Mouse (Mus musculus): Measurements from ENCODE around the gene Ubd.
"Not testable (repeated sequence)": the region's sequence is repeated elsewhere in the genome, so short reads cannot be mapped to it uniquely, and the experiment has no call there.

Ubd gene

DNA sequence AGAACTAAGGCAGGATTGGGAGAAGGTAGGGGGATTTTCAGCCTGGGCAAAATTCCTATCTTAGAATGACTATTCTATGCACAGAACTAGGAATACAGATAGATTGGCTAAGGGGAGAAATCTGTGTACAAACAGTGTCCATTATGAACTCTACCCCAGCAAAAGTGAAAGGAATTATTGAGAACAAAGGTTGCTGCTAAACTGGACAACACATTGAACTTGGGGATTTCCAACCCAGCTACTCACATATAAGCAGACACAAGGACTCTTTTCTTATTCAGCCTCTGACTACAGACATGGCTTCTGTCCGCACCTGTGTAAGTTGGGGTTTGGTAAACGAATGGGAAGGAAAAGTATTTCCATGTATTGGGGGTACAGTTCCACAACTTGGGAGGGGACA, at the start of gene Ubd:
Ubd (plus strand) TSS at position 237 of the 400 bp plus-strand sequence.
- no peak for DNase-seq (ENCODE audit: low spot score)

- DNase-seq (ENCODE audit: low spot score): no peak
Measured at GRCm38 (mm10) chr17:37161394-37161793, 32.3 kb upstream of the Ubd start, which contains the start of gene Olfr93. Gene Olfr93, minus strand, starts transcription at chr17:37161494.

GRCm38 (mm10) chr17:37185474-37185873, 8.2 kb upstream of the Ubd start:
- DNase-seq (ENCODE audit: low spot score): no peak

GRCm38 (mm10) chr17:37190711-37191110, 3.0 kb upstream of the Ubd start:
- DNase-seq (ENCODE audit: low spot score): peak; percentile 50

DNA sequence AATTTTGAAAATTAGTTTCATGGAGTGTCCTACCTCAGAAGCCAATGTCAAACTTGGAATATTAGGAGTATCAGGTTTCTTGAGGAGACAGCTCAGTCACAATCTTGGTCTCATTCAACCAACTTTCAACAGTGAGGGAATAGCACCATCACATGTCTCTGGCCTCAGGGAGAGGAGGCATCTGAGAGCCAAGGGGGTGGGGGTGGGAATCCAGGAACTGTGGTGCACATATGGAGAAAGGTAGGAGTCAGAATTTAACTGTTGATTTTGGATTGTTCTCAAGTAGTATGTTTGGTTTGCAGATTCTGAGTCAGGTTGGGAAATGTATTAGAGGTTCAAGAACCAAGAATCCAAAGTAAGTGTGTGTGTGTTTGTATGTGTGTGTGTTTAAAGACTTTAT, 660 bp upstream of the Ubd start:
- DNase-seq (ENCODE audit: low spot score): no peak

- no peak for DNase-seq (ENCODE audit: low spot score)
Measured at GRCm38 (mm10) chr17:37194782-37195181, 1.1 kb downstream of the Ubd start.

DNA sequence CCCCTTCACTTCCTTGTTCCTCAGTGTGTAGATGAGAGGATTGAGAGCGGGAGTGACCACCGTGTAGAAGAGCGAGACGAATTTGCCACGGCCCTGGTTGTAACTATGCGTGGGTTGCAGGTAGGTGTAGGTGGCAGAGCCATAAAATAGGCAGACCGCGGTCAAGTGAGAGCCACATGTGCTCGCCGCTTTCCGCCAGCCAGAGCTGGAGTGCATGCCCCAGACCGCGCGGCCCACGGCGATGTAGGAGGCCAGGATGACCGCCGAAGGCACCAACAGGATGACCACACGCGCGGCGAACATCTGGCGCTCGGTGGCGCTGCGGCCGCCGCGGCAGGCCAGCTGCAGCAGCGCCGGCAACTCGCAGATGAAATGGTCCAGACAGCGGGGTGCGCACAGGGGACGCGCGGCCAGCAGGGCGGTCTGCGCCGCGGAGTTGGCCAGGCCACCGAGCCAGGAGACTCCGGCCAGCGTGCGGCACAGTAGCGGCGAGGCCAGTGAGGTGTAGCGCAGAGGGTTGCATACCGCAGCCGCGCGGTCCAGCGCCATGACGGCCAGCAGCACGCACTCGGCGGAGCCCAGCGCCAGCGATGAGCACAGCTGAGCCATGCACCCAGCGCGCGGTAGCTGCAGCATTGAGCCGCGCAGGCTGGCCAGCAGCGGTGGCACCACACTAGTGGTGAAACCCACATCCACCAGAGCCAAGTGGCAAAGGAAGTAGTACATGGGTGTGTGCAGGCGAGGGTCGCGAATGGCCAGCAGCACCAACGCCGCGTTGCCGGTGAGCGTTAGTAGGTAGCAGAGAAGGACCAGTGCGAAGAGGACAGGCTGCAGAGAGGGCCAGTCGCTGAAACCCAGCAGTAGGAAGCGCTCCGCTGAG, 3.4 kb downstream of the Ubd start:
- DNase-seq (ENCODE audit: low spot score): no peak

- DNase-seq (ENCODE audit: low spot score): no peak
Measured at GRCm38 (mm10) chr17:37200894-37201293, 7.2 kb downstream of the Ubd start, which contains the start of gene Olfr94. Gene Olfr94, minus strand, starts transcription at chr17:37200994.

DNA sequence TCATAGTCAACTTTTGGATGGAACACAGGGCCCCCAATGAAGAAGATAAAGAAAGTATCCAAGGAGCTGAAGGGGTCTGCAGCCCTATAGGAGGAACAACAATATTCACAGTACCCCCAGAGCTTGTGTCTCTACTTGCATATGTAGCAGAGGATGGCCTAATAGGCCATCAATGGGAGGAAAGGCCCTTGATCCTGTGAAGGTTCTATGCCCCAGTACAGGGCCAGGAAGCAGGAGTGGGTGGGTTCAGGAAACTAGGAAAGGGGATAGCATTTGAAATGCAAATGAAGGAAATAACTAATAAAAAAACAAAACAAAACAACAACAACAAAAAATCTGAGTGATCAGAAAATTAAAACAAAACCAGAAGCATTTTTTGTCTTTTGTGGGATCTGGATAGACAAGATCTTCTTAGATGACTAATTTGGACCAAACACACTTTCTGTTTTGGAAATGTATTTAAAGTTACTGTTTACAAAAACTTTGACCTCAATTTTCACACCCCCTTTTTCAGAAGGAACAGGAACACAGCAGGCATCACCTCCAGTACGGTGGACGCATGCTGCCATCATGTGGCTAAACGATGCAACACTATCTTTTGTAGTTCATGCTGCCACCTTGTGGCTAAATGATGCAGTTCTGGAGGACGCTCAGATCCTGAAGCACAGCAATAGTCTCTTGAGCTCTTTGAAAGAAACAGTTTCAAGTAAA, 9.7 kb downstream of the Ubd start:
- DNase-seq (ENCODE audit: low spot score): peak; percentile 86

- no peak for DNase-seq (ENCODE audit: low spot score)
Measured at GRCm38 (mm10) chr17:37203917-37204236, 10.2 kb downstream of the Ubd start.

DNA sequence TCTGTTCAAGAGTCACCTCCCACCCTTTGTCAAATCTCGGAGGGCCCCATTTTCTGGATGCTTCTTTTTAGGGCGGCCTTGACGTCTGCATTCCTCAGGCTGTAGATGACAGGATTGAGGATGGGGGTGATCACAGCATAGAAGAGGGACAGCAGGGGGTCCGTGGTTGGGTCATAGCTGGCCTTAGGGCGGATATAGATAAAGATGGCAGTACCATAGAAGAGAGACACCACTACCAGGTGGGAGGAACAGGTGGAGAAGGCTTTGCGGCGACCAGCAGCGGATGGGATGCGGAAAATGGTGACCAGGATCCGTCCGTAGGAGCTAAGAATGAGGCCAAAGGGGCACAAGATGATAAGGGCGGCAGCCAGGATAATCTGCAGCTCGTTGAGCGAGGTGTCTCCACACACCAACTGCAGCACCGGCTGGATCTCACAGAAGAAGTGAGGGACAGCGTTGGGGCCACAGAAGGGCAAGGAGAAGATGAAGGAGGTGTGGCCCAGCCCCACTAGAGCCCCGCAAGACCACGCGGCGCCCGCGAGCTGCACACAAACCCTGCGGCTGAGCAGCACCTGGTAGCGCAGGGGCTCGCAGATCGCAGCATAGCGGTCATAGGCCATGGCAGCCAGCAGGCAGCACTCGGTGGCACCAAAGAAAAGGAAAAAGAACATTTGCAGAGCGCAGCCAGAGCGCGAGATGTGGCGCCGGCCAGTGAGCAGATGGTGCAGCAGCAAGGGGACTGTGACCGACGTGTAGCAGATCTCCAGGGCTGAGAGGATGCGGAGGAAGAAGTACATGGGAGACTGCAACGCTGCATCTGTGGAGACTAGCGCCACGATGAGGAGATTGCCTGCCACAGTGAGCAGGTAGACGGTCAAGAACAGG, 17.4 kb downstream of the Ubd start:
- no peak for DNase-seq (ENCODE audit: low spot score)

DNA sequence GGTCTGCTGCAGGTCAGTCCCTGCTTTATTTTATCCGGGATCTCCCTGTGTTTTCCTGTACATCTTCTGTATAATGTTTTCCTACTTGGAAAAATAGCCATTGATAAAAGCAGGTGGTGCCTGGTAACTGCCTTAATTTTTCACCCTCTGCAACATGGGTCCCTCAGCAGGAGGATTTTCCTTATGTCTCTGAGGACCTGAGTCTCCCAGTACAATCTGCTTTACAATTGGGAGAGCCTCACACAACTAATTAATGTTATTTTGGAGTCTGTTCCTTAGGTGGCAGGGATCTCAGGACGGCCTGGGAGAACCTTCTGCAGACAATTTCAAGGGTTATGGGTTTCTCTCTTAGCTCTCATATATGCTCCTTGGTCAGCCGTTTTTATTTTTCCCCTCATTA, 19.3 kb downstream of the Ubd start, which contains the start of gene Olfr95:
Olfr95 (minus strand) TSS at position 101 of the 400 bp plus-strand sequence.
- DNase-seq (ENCODE audit: low spot score): no peak

DNA sequence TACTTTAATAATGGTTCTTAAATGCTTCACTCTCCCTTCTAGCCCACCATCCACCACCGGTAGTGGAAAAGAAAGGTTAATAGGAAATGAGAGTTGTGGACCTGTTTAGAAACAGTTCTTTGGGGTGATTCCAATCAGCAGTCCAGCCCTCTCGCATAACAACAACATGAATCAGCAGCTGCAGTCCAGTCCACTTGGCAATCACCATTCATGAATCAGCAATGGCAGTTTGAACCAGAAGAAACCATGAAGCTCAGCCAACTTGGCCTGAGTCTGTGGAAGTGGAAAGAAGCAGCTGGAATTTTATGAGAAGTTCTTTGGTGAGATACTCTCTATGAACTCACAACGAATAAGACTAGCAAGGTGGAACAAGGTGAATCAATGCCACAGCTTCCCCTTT, 24.8 kb downstream of the Ubd start:
- DNase-seq (ENCODE audit: low spot score): no peak

- no peak for DNase-seq (ENCODE audit: low spot score)
Measured at GRCm38 (mm10) chr17:37219846-37220245, 26.2 kb downstream of the Ubd start, which contains the start of gene Olfr96. Gene Olfr96, plus strand, starts transcription at chr17:37220146.

GRCm38 (mm10) chr17:37221879-37222278, 28.2 kb downstream of the Ubd start:
- no peak for DNase-seq (ENCODE audit: low spot score)

DNA sequence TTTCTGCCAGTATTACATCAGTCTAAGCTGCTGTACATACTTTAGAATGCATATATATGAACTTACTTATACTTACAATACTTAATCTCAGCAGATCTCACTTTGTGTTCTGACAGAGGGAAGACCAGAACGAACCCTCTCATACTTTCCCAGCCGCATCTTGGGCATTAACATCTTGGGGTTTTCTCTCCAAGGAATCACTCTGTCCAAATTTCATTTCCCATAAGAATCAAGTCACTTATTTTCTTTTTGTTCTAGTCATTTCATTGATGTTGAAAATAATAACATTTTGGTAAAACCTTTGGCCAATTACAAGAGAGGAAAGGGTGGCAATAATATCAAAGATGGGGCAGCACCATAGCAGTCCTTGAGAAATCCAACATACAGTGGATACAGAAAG, 43.5 kb downstream of the Ubd start, which contains the start of gene Olfr97:
Olfr97 (minus strand) TSS at position 101 of the 400 bp plus-strand sequence.
- DNase-seq (ENCODE audit: low spot score): not testable (repeated sequence)

DNA sequence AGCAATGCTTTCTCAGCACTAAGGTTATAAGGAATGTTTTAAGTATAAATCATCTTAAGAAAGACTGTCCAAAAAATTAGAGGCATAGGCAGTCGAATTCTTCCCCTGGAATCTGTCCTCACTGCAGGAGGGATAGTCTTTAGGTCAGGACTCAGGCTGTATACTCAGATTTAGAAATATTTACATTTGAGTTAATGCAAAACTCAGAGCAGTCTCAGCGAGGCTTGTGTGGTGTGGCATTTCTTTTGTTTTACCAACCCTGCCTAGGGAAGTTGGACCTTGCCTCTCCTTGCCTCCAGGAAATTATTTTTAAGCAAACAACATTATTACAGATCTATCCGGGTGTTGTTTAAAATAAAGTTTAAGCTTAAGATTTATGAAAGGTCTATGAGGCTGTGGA, 48.5 kb downstream of the Ubd start:
- DNase-seq (ENCODE audit: low spot score): no peak

Measured in layer of hippocampus, adult 9-10 months (tissue).